Mouse (Mus musculus): ENCODE data around the gene Gm10277. TPM values are rescaled to one million over a fixed set of nuclear protein-coding genes. Genes with fewer than 3 reads are reported as not detected.
A peak's percentile ranks its signal among the peaks of the same experiment; 100 is the strongest.
"Not testable (repeated sequence)": the region's sequence is repeated elsewhere in the genome, so short reads cannot be mapped to it uniquely, and the experiment has no call there.

The Gm10277 gene
- polyA plus RNA-seq, 1 experiment from 2014 or later: 1.4 TPM

DNA sequence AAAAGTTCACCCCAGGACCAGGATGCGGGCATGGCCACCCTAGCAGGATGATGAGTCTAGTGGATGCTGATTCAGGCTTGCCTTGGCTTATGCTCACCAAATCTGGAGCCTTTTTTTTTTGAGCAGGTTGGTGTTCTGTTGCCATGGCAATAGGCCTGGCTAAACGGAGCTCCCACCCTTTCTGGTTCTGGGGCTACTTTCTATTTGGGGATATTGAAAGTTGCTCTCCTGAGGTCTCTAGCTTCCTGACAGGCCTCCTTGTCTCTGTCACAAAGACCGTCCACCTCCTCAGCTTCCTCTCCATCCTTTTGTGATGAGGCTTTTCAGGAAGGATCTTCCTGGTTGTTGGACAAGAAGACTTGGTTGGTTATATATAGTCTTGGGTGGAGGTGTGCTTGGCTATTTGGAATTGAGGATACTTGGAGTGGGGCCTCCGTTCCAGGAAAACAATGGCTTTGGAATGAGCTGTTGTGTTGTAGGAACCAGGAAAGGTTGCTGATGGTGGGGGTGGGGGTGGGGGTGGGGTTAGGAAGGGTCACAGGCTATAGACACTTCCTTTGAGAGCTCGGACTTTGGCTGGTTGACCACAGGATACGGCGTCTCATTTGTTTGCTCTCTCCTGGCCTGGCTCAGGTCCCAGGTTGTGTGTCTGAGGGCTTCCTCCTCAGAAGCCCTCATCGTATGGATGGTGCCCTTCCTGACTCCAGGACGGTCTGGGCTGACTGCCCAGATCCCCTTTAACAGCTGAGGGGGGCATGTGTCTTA is 22.7 kb downstream of the Gm10277 start:
- no peak for ATAC-seq (ENCODE audit: low FRiP score, low read depth)
- peak overlapping the region; percentile 98; the same call in 1 of the 2 replicates for H3K9ac ChIP-seq
- H3K4me2 ChIP-seq: peak overlapping the region; percentile 96
- peaks cover 39% of the 10 kb centered on the region for H3K4me1 ChIP-seq (replicated peaks)
- no peak overlapping the region for H3K27ac ChIP-seq (replicated peaks)
- no peaks in the 10 kb centered on the region for H3K27me3 ChIP-seq
- 41% methylated on average over 9 of the region's 9 CpGs for WGBS
- H3K36me3 ChIP-seq: no peaks in the 10 kb centered on the region
- H3K9me3 ChIP-seq: no peaks in the 10 kb centered on the region
- peak overlapping the region; percentile 78 for H3K4me3 ChIP-seq

DNA sequence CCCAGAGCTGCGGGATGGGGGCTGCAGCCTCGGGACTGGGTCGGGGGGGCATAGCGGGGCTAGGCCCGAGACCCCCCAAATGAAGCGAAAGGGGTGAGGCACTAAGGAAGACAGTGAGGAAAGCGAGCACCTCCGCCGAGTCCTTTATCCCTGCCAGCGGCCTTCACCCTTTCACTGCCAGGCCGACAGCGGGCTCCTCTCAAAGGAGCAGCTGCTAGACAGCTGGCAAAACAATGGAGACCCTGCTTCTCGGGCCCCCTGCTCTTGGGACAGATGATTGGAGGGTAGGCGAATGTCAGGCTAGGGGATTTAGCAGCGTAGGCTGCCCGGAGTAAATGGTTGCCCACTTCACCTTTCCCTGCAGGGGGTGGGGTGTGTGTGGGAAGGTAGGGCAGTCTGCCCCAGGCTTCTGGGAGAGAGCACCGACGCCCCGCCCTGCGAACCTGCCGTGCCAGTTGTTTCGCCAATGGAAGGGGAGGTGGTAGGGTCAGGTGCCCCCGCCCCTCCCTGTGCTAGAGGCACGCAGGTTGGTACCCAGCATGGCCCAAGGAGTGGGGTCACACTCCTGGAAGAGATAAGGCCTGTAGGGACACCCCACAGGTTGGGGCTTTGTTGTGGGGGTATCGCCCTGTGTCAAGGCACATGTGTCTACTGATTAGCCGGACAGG is 23.7 kb downstream of the Gm10277 start:
- peak overlapping the region; percentile 96 for H3K4me2 ChIP-seq
- no peaks in the 10 kb centered on the region for H3K9me3 ChIP-seq
- peak overlapping the region; percentile 90 for H3K27ac ChIP-seq (replicated peaks)
- H3K4me1 ChIP-seq (replicated peaks): peaks cover 39% of the 10 kb centered on the region
- WGBS: 3% methylated on average over 26 of the region's 26 CpGs
- H3K9ac ChIP-seq: peak overlapping the region; percentile 98
- peak overlapping the region; percentile 78 for H3K4me3 ChIP-seq
- ATAC-seq (ENCODE audit: low FRiP score, low read depth): peak; percentile 39
- H3K27me3 ChIP-seq: no peaks in the 10 kb centered on the region
- H3K36me3 ChIP-seq: no peaks in the 10 kb centered on the region

DNA sequence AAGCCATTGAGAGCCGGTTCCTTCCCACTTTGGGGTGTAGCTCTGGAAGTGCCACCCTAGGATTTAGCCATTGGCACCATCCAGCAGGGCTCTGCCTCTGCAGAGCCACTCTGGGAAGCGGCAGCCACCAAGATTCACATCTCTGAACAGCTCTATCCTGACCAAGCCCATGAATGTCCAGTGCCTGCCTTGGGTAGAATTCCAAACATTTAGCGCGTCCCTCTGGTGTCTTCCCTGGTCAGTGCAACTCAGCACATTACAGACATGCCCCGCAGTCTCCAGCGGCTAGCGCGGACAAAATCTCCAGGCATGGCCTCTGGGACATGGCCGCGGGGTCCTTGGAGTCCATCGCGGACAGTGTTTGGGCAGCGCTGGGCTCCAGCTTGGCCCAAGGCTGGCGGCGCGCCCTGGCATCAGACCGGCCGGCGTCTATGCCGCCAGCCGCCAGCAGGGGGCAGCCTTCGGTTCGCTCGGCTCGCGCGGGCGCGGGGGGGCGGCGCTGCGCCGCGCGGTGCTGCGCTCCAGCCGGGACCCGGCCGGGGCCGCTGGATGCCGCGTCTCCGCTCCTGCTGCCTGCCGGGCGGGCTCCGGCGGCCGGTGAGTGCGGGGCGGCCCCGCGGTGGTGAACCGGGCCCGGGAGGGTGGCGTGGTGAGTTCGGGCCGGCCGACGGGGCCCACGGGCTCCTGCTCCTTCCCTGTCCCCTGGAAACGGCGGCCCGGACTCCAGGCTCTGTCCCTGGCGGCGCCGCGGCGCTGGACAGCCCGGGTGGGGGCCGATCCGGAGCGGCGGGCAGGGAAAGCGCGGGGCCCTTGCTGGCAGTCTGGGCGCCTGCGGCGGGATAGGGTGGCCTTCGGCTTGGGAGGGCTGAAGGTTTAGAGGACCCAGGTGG is 24.5 kb downstream of the Gm10277 start, which contains the start of gene Myo18a:
Gene Myo18a, plus strand, starts transcription at position 464 of the 890 bp plus-strand sequence.
- peak within 1 kb of the TSS; percentile 98 for H3K9ac ChIP-seq
- H3K27ac ChIP-seq (replicated peaks): peak within 1 kb of the TSS; percentile 90
- no peaks in the 10 kb centered on the region for H3K27me3 ChIP-seq
- 2% methylated on average over 63 of the region's 79 CpGs for WGBS
- ATAC-seq (ENCODE audit: low FRiP score, low read depth): peak; percentile 86
- peak within 1 kb of the TSS; percentile 96 for H3K4me2 ChIP-seq
- peaks cover 39% of the 10 kb centered on the region for H3K4me1 ChIP-seq (replicated peaks)
- H3K36me3 ChIP-seq: no peaks in the 10 kb centered on the region
- H3K4me3 ChIP-seq: peak within 1 kb of the TSS; percentile 78
- no peaks in the 10 kb centered on the region for H3K9me3 ChIP-seq

DNA sequence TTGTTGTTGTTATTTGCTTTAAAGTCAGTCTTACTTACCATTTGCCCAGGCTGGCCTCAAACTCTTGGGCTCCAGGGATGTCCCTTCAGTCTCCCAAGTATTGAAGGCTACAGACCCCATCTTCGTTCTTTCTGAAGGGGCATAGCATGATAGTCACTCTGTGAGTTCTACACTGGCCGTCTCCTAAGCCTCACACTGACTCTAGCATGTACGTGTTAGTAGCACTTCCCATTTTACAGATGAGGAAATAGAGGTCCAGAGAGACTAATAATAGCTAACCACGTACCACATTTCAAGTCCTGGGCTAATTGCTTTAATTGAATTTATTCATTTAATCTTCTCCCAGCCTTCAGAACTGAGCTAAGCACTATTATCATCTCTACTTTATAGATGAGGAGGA is 27.5 kb downstream of the Gm10277 start:
- no peak for ATAC-seq (ENCODE audit: low FRiP score, low read depth)
- Histone ChIP-seq H3K9me3 (no peaks in the 10 kb centered on the region), H3K4me1 (replicated peaks) (peaks cover 19% of the 10 kb centered on the region), H3K27ac (replicated peaks) (no peak overlapping the region), H3K27me3 (no peaks in the 10 kb centered on the region), H3K36me3 (no peaks in the 10 kb centered on the region), H3K4me3 (no peak overlapping the region), H3K4me2 (no peak overlapping the region), H3K9ac (no peak overlapping the region)
- WGBS: 84% methylated on average over 4 of the region's 4 CpGs

DNA sequence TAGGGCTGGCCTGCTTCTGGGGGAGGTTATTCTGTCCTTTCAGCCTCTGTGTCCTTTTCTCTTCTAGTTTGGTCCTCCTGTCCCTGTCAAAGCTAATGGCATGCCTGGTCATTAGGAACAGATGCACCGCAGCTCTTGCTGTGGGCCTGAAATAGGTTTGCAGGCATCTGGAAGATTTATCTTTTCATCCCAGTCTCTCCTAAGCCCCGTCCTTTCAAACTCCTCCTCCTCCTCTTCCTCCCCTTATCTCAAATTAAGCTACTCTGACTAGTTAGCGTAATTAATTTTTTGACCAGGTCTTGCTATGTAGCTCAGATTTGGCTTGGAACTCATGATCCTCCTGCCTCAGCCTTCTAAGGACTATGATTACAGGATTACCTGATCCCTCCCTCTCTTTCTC is 34.1 kb downstream of the Gm10277 start:
- Histone ChIP-seq H3K4me1 (replicated peaks) (no peaks in the 10 kb centered on the region), H3K36me3 (no peaks in the 10 kb centered on the region), H3K27ac (replicated peaks) (no peak overlapping the region), H3K4me3 (no peak overlapping the region), H3K27me3 (no peaks in the 10 kb centered on the region), H3K9me3 (no peaks in the 10 kb centered on the region), H3K4me2 (no peak overlapping the region), H3K9ac (no peak overlapping the region)
- WGBS: 78% methylated on average over 3 of the region's 3 CpGs
- ATAC-seq (ENCODE audit: low FRiP score, low read depth): no peak

DNA sequence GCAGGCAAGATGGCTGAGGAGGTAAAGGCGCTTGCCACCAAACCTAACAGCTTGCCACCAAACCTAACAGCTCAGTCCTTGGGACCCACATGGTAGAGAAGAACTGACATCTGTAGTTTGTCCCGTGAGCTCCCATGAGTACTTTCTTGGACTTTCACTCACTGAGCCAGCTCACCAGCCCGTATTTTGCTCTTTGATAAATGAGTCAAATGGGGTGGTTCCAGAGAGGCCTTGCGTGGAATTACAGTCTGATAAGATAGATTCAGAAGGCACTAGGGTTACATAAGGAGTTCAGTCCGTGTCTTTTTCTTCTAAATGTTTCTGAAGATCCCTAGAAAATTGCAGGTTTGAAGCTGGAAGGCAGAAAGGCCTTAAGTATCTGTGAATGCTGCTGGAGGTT is 35.0 kb downstream of the Gm10277 start:
- Histone ChIP-seq H3K4me3 (no peak overlapping the region), H3K9ac (no peak overlapping the region), H3K36me3 (no peaks in the 10 kb centered on the region), H3K4me2 (no peak overlapping the region), H3K9me3 (no peaks in the 10 kb centered on the region), H3K27ac (replicated peaks) (no peak overlapping the region), H3K4me1 (replicated peaks) (no peaks in the 10 kb centered on the region), H3K27me3 (no peaks in the 10 kb centered on the region)
- ATAC-seq (ENCODE audit: low FRiP score, low read depth): no peak
- WGBS: 87% methylated on average over 5 of the region's 5 CpGs

DNA sequence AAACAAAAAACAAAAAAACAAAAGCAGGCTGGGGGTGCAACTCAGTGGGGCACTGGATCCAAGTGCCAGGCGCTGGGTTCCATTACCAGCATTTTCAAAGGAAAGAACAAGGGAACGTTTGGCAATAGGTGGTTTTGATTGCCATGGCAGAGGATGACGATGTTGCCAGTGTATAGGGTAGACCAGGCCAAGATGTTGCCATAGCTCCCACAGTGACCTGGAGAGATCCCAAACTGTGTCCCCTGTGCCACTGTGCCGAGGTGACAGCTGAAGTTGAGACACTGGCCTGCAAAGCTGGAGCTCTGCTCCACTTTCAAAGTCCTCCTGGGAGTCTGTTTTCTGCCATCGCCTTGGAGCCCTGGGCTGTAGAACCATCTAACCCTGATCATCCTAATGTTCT is 38.6 kb downstream of the Gm10277 start:
- Histone ChIP-seq H3K4me2 (no peak overlapping the region), H3K27me3 (no peaks in the 10 kb centered on the region), H3K9me3 (no peaks in the 10 kb centered on the region), H3K9ac (no peak overlapping the region), H3K4me1 (replicated peaks) (no peaks in the 10 kb centered on the region), H3K4me3 (no peak overlapping the region), H3K36me3 (no peaks in the 10 kb centered on the region), H3K27ac (replicated peaks) (no peak overlapping the region)
- ATAC-seq (ENCODE audit: low FRiP score, low read depth): no peak
- 79% methylated on average over 5 of the region's 5 CpGs for WGBS

DNA sequence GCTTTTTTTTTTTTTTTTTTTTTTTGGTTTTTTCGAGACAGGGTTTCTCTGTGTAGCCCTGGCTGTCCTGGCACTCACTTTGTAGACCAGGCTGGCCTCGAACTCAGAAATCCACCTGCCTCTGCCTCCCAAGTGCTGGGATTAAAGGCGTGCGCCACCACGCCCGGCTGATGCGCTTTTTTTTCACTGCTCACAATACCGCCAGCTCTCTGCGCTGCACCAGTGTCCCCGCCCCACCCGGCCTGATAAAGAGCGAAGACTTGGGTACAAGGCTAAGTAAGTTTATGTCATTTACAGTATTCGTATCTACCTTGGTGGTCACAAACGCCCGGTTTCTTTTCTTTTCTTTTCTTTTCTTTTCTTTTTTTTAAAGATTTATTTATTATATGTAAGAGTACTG is 40.4 kb downstream of the Gm10277 start:
- not testable (repeated sequence) for H3K4me3 ChIP-seq; H3K4me1 ChIP-seq (replicated peaks); H3K9ac ChIP-seq; ATAC-seq (ENCODE audit: low FRiP score, low read depth); H3K27me3 ChIP-seq; H3K4me2 ChIP-seq; H3K9me3 ChIP-seq; H3K36me3 ChIP-seq; H3K27ac ChIP-seq (replicated peaks)
- 98% methylated on average over 13 of the region's 15 CpGs for WGBS

DNA sequence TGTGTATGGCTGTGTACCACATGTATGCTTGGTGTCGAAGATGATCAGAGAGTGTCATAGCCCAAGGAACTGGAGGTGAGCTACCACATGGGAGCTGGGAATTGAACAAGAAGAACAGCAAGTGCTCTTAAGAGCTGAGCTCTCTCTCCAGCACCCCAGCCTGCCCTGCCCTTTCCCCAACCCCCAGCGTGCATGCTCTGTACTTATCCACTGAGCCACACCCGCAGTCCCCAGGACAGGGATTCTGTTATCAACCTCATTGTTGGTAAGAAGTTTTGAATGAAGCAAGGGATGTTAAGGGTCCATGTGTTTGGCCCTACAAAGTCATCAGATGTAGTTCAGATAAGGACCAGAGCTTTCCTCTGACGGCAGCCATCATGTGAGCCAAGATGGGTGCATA is 40.9 kb downstream of the Gm10277 start:
- 91% methylated on average over 4 of the region's 4 CpGs for WGBS
- Histone ChIP-seq H3K4me3 (no peak overlapping the region), H3K36me3 (no peaks in the 10 kb centered on the region), H3K9me3 (no peaks in the 10 kb centered on the region), H3K27me3 (no peaks in the 10 kb centered on the region), H3K9ac (no peak overlapping the region), H3K4me1 (replicated peaks) (no peaks in the 10 kb centered on the region), H3K4me2 (no peak overlapping the region), H3K27ac (replicated peaks) (no peak overlapping the region)
- no peak for ATAC-seq (ENCODE audit: low FRiP score, low read depth)

DNA sequence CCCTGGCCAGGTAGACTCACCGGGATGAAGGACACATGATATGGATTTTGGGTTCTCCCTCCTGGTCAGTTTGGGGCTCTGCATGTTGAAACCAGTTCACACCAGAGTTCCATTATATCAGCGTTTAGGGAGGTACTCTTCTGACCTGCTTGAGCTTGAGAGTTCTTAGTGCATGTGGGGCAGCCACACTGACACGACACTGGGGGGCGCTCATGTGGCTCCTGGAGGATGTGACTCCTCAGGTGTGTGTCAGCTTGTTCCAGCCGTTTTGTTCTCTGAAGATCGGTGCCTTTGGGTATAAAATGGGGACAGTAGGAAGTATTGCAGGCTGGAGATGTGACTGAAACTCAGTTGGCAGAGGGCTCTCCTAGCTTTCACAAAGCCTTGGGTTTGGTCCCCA is 43.6 kb downstream of the Gm10277 start:
- WGBS: 34% methylated on average over 6 of the region's 6 CpGs
- no peak overlapping the region for H3K9ac ChIP-seq
- no peaks in the 10 kb centered on the region for H3K9me3 ChIP-seq
- no peaks in the 10 kb centered on the region for H3K4me1 ChIP-seq (replicated peaks)
- H3K4me2 ChIP-seq: no peak overlapping the region
- no peak overlapping the region for H3K27ac ChIP-seq (replicated peaks)
- H3K4me3 ChIP-seq: no peak overlapping the region
- no peaks in the 10 kb centered on the region for H3K27me3 ChIP-seq
- no peaks in the 10 kb centered on the region for H3K36me3 ChIP-seq
- ATAC-seq (ENCODE audit: low FRiP score, low read depth): no peak

DNA sequence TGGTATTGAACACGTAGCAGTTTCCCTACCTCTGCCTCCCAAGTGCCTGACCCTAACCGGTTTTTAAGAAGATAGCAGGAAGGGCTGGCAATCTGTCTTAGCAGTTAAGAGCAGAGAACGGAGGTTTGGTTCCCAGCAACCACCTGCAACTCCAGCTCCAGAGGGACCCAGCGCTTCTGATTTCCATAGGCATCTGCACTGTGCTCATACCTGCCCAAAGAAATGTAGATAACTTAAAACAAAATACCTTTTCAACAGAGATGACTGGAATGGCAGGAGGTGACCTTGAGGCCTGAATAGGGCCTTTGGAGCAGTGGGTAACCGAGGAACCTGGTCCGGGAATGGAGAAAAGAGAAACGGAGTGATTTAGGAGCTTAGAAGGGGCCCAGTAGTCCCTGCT is 49.0 kb downstream of the Gm10277 start:
- 0 out of 2 replicates have a peak, but pooled peaks cover 3% of the 10 kb centered on the region for H3K4me1 ChIP-seq (replicated peaks)
- H3K4me3 ChIP-seq: no peak overlapping the region
- no peak overlapping the region for H3K4me2 ChIP-seq
- 49% methylated on average over 7 of the region's 7 CpGs for WGBS
- H3K27me3 ChIP-seq: no peaks in the 10 kb centered on the region
- H3K27ac ChIP-seq (replicated peaks): no peak overlapping the region
- H3K36me3 ChIP-seq: no peaks in the 10 kb centered on the region
- no peaks in the 10 kb centered on the region for H3K9me3 ChIP-seq
- H3K9ac ChIP-seq: no peak overlapping the region
- ATAC-seq (ENCODE audit: low FRiP score, low read depth): no peak

DNA sequence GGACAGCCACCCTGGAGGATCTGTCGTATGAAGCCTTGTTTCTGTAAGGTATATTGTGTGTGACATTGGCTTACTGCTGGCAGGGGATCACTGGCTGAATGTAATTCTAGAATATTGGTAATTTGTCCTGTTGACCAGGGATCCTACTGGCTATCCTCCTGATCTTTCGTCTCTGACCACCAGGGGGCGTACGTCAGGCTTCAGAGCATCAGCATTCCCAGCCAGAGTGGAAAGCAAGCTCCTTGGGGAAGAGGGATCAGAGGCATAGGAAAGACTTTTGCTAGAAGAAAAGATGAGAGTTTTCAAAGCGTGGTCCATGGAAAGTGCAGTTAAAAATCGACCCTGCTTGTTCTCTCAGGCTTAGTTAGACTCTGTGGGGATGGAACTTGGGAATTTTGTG is 50.3 kb downstream of the Gm10277 start:
- Histone ChIP-seq H3K9me3 (no peaks in the 10 kb centered on the region), H3K4me2 (no peak overlapping the region), H3K27ac (replicated peaks) (no peak overlapping the region), H3K36me3 (no peaks in the 10 kb centered on the region), H3K27me3 (no peaks in the 10 kb centered on the region), H3K9ac (no peak overlapping the region), H3K4me1 (replicated peaks) (0 out of 2 replicates have a peak, but pooled peaks cover 3% of the 10 kb centered on the region), H3K4me3 (no peak overlapping the region)
- 2% methylated on average over 6 of the region's 6 CpGs for WGBS
- no peak for ATAC-seq (ENCODE audit: low FRiP score, low read depth)

Data from hindbrain, embryonic 15.5 days (tissue).